Mouse (Mus musculus): ENCODE measurements around the gene Flrt2. TPM values are rescaled to one million over a fixed set of nuclear protein-coding genes. Genes with fewer than 3 reads are reported as not detected.

Gene Flrt2
- polyA plus RNA-seq, 1 experiment from 2014 or later, result 46.3 TPM

DNA sequence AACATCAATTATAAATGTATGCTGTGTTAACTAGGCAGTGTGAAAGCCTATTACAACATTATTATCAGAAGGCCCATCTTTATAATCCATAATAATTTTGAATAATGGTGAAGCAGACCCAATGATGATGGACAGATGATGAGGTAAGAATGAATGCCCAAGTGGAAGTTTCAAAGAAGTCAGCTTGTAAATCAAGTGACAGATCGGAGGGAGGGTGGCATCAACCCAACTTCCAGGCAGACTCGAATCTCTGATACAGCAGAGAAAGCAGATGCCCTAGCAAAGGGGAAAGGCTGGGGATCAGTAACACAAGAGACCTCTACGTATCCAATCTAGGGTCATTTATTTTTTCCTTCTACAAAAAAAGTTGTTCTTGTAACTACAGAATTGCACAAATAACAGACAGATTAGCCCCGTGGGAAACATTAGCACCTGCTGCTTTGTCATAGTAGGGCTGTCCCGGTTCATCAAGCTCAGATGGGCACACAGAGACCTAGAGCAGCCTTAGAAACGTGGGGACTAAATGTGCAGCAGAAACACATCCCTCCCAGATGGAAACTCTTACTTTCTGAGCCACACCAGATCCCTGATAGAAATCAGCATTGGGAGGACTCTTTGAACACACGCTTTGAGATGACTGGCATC is 46.6 kb downstream of the Flrt2 start:
- Histone ChIP-seq H3K9me3 (no peaks in the 10 kb centered on the region), H3K36me3 (no peaks in the 10 kb centered on the region)
- WGBS, result 63% methylated on average over 7 of the region's 7 CpGs

GRCm38 (mm10) chr12:95739739-95740138 is 47.7 kb downstream of the Flrt2 start:
- Histone ChIP-seq H3K4me1 (peaks cover 12% of the 10 kb centered on the region), H3K9ac (no peak overlapping the region), H3K9me3 (no peaks in the 10 kb centered on the region), H3K27ac (no peak overlapping the region), H3K4me3 (no peak overlapping the region), H3K4me2 (no peak overlapping the region), H3K36me3 (no peaks in the 10 kb centered on the region), H3K27me3 (no peaks in the 10 kb centered on the region)
- no peak for ATAC-seq (ENCODE audit: insufficient number of reproducible peaks, low FRiP score, low TSS enrichment, low read depth)
- 80% methylated on average over 5 of the region's 5 CpGs for whole genome bisulfite sequencing

More for the DNA sequence above, 46.6 kb downstream of the Flrt2 start:
- H3K9ac ChIP-seq, result no peak overlapping the region
- no peak overlapping the region for H3K4me3 ChIP-seq
- peaks cover 12% of the 10 kb centered on the region for H3K4me1 ChIP-seq
- no peak overlapping the region for H3K4me2 ChIP-seq
- no peak overlapping the region for H3K27ac ChIP-seq
- no peaks in the 10 kb centered on the region for H3K27me3 ChIP-seq
- ATAC-seq (ENCODE audit: insufficient number of reproducible peaks, low FRiP score, low TSS enrichment, low read depth), result no peak

- H3K4me2 ChIP-seq, result no peak overlapping the region
- ATAC-seq (ENCODE audit: insufficient number of reproducible peaks, low FRiP score, low TSS enrichment, low read depth), result no peak
These were observed 49.3 kb downstream of the Flrt2 start for GRCm38 (mm10) chr12:95741296-95741695.

DNA sequence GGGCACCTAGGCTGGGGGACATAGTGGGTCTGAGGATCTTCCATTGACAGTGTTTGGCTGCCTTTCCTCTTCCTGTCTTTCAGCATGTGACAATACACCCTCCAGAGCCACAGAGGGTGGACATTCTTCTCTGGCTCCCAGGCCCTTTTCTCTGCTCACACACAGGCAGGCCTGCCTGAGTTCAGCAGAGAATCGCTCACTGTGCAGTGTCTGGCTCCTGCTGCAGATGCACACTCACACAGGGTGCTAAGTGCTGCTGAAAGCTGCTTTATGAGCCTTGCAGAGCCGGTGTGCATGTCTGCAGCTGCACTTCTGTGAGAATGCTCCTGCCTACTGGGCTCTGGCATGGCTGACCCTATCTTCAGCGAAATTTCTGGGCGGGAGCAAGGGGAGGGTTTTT is 52.3 kb downstream of the Flrt2 start:
- peaks cover 6% of the 10 kb centered on the region; the same call in 1 of the 2 replicates for H3K4me1 ChIP-seq
- no peak for ATAC-seq (ENCODE audit: insufficient number of reproducible peaks, low FRiP score, low TSS enrichment, low read depth)
- no peak overlapping the region for H3K4me3 ChIP-seq
- no peaks in the 10 kb centered on the region for H3K9me3 ChIP-seq
- WGBS, result 55% methylated on average over 4 of the region's 4 CpGs
- H3K36me3 ChIP-seq, result no peaks in the 10 kb centered on the region
- H3K9ac ChIP-seq, result no peak overlapping the region
- H3K27me3 ChIP-seq, result no peaks in the 10 kb centered on the region
- no peak overlapping the region for H3K4me2 ChIP-seq
- no peak overlapping the region for H3K27ac ChIP-seq

More at GRCm38 (mm10) chr12:95741296-95741695, 49.3 kb downstream of the Flrt2 start:
- Histone ChIP-seq H3K9me3 (no peaks in the 10 kb centered on the region), H3K27me3 (no peaks in the 10 kb centered on the region), H3K4me3 (no peak overlapping the region), H3K9ac (no peak overlapping the region), H3K36me3 (no peaks in the 10 kb centered on the region), H3K27ac (no peak overlapping the region), H3K4me1 (peaks cover 10% of the 10 kb centered on the region; the same call in 1 of the 2 replicates)
- WGBS, result 83% methylated on average over 11 of the region's 11 CpGs

- Histone ChIP-seq H3K9ac (no peak overlapping the region), H3K36me3 (no peaks in the 10 kb centered on the region), H3K4me1 (peaks cover 6% of the 10 kb centered on the region; the same call in 1 of the 2 replicates), H3K9me3 (no peaks in the 10 kb centered on the region), H3K4me2 (no peak overlapping the region), H3K27me3 (no peaks in the 10 kb centered on the region), H3K4me3 (no peak overlapping the region), H3K27ac (no peak overlapping the region)
- WGBS, result 50% methylated on average over 10 of the region's 10 CpGs
- ATAC-seq (ENCODE audit: insufficient number of reproducible peaks, low FRiP score, low TSS enrichment, low read depth), result no peak
These were observed 55.0 kb downstream of the Flrt2 start for GRCm38 (mm10) chr12:95746856-95747579.

DNA sequence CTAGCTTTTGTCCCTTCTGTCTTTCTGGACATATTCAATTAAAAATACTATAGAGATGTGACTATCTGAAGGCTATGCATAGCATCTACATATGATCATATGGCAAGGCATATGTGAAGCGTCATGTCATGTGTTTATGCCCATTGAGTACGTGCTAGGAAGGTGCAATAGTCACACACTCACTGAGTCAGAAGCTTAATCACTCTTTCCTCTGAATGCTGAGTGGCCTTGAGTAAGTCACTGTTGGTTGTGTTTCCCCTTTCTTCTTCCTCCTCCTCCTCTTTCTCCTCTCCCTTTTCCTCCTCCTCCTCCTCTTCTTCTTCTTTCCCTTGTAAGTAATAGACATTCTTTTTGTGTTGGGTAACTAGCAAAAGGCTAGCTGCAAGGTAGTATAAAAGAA is 56.7 kb downstream of the Flrt2 start:
- Histone ChIP-seq H3K27ac (no peak overlapping the region), H3K9me3 (no peaks in the 10 kb centered on the region), H3K27me3 (no peaks in the 10 kb centered on the region), H3K4me2 (no peak overlapping the region), H3K36me3 (no peaks in the 10 kb centered on the region), H3K4me3 (no peak overlapping the region), H3K9ac (no peak overlapping the region), H3K4me1 (peaks cover 4% of the 10 kb centered on the region; the same call in 1 of the 2 replicates)
- 90% methylated on average over 2 of the region's 2 CpGs for WGBS
- no peak for ATAC-seq (ENCODE audit: insufficient number of reproducible peaks, low FRiP score, low TSS enrichment, low read depth)

- Histone ChIP-seq H3K36me3 (no peaks in the 10 kb centered on the region), H3K9me3 (no peaks in the 10 kb centered on the region), H3K27ac (no peak overlapping the region), H3K4me2 (no peak overlapping the region), H3K4me3 (no peak overlapping the region), H3K9ac (no peak overlapping the region), H3K27me3 (no peaks in the 10 kb centered on the region), H3K4me1 (0 out of 2 replicates have a peak, but pooled peaks cover 3% of the 10 kb centered on the region)
- WGBS, result 88% methylated on average over 2 of the region's 2 CpGs
- ATAC-seq (ENCODE audit: insufficient number of reproducible peaks, low FRiP score, low TSS enrichment, low read depth), result no peak
These were observed 57.2 kb downstream of the Flrt2 start for GRCm38 (mm10) chr12:95749248-95749647.

GRCm38 (mm10) chr12:95759212-95759746 is 67.3 kb downstream of the Flrt2 start:
- 72% methylated on average over 5 of the region's 5 CpGs for WGBS
- no peaks in the 10 kb centered on the region for H3K27me3 ChIP-seq
- H3K36me3 ChIP-seq, result 0 out of 2 replicates have a peak, but pooled peaks cover 3% of the 10 kb centered on the region
- no peak overlapping the region for H3K4me2 ChIP-seq
- no peaks in the 10 kb centered on the region for H3K9me3 ChIP-seq
- H3K27ac ChIP-seq, result no peak overlapping the region
- H3K4me1 ChIP-seq, result no peaks in the 10 kb centered on the region
- no peak overlapping the region for H3K9ac ChIP-seq
- H3K4me3 ChIP-seq, result no peak overlapping the region
- ATAC-seq (ENCODE audit: insufficient number of reproducible peaks, low FRiP score, low TSS enrichment, low read depth), result no peak

DNA sequence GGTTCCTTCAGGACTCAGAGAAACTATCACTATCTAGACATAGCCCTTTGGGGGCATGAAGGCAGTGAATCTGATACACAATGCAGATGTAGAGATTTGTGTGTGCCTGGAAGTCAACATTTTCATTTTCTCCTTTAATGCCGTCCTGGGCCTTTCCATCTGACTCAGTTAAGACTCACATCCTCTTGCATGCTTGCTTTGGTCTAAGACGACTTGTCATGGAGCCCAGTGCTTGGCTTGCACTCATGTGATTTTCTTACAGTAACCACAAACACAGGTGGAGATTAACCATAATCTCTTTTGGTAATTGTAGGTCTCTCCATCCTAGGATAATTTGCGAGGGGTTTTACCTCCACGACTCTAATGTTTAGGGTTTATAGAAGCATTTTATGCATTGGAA is 73.2 kb downstream of the Flrt2 start:
- H3K4me2 ChIP-seq, result no peak overlapping the region
- H3K27me3 ChIP-seq, result no peaks in the 10 kb centered on the region
- no peak overlapping the region for H3K27ac ChIP-seq
- no peak for ATAC-seq (ENCODE audit: insufficient number of reproducible peaks, low FRiP score, low TSS enrichment, low read depth)
- H3K9ac ChIP-seq, result no peak overlapping the region
- no peak overlapping the region for H3K4me3 ChIP-seq
- WGBS, result 56% methylated on average over 4 of the region's 4 CpGs
- H3K9me3 ChIP-seq, result no peaks in the 10 kb centered on the region
- H3K4me1 ChIP-seq, result no peaks in the 10 kb centered on the region
- no peaks in the 10 kb centered on the region for H3K36me3 ChIP-seq

- ATAC-seq (ENCODE audit: insufficient number of reproducible peaks, low FRiP score, low TSS enrichment, low read depth), result no peak
- Histone ChIP-seq H3K9ac (no peak overlapping the region), H3K9me3 (no peaks in the 10 kb centered on the region), H3K27me3 (no peaks in the 10 kb centered on the region), H3K27ac (no peak overlapping the region), H3K4me2 (no peak overlapping the region), H3K4me1 (no peaks in the 10 kb centered on the region), H3K4me3 (no peak overlapping the region), H3K36me3 (no peaks in the 10 kb centered on the region)
- 78% methylated on average over 2 of the region's 2 CpGs for WGBS
These were observed 77.0 kb downstream of the Flrt2 start for GRCm38 (mm10) chr12:95769041-95769440.

DNA sequence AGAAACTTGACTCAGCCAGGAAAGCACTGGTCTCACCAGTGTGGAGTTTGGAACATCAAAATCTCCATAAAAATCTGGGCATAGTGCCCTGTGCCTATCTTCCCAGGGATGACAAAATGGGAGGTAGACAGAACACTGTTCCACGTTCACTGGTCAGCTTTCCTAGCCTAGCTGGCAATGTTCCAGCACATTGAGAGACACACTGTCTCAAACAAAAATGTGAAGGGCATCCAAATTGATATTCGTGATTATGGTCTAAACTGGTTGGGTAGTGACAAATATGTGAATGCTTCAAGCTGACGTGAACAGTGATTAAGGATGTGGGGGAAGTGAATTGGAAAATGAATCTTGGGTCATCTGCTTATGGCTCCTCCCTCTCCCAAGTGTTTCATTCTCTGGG is 78.2 kb downstream of the Flrt2 start:
- ATAC-seq (ENCODE audit: insufficient number of reproducible peaks, low FRiP score, low TSS enrichment, low read depth), result no peak
- Histone ChIP-seq H3K4me3 (no peak overlapping the region), H3K27ac (no peak overlapping the region), H3K9ac (no peak overlapping the region), H3K4me1 (peaks cover 5% of the 10 kb centered on the region; the same call in 1 of the 2 replicates), H3K9me3 (no peaks in the 10 kb centered on the region), H3K27me3 (no peaks in the 10 kb centered on the region), H3K36me3 (no peaks in the 10 kb centered on the region), H3K4me2 (no peak overlapping the region)
- WGBS, result 72% methylated on average over 3 of the region's 3 CpGs

DNA sequence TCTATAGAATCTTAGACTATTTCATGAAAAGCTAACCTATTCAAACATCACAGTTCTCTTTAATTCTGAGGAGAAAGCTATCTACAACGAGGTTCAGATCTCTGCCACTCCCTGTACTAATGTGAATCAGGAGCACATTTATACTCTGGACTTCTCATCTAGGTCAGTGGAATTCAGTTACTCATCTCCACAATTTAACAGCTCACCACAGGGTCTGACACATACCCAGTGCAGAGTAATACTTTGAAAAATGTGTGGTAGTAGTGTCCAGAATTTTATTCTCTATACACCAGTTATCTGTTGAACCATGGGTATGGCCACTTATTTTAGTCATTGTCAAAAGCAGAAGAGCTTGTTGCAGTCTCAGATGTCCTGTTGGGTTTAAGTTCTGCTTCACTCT is 98.1 kb downstream of the Flrt2 start:
- Histone ChIP-seq H3K4me3 (no peak overlapping the region), H3K9ac (no peak overlapping the region), H3K4me2 (no peak overlapping the region), H3K27me3 (no peaks in the 10 kb centered on the region), H3K27ac (no peak overlapping the region), H3K9me3 (no peaks in the 10 kb centered on the region), H3K4me1 (no peaks in the 10 kb centered on the region), H3K36me3 (no peaks in the 10 kb centered on the region)
- WGBS, result 68% methylated on average over 1 of the region's 1 CpGs
- no peak for ATAC-seq (ENCODE audit: insufficient number of reproducible peaks, low FRiP score, low TSS enrichment, low read depth)

Measured in limb, embryonic 15.5 days (tissue).